Mouse (Mus musculus) intestine, embryonic 16.5 days (tissue): ENCODE results near the gene Rara. TPM values are rescaled to one million over a fixed set of nuclear protein-coding genes. Genes with fewer than 3 reads are reported as not detected.

Experiments
- ATAC-seq: fragments of 200-750 bp; cut with Nextera tagmentation; 2 replicates; pipeline ENCODE4 v1.8.0; 2017; ENCODE audit warnings: moderate TSS enrichment, moderate library complexity
- H3K27ac ChIP-seq: fragments of 300-500 bp; sonication (generic); 2 replicates; pipeline ENCODE4 v1.5.1; 2014; ENCODE audit warnings: mild to moderate bottlenecking, low read length
- H3K27me3 ChIP-seq: fragments of 300-500 bp; sonication (generic); replicated peaks from 2 replicates; pipeline ENCODE4 v1.6.1; 2014; ENCODE audit warnings: low read length, control low read depth, mixed read lengths; ENCODE audit not compliant: control insufficient read depth, insufficient read depth
- H3K36me3 ChIP-seq: fragments of 300-500 bp; sonication (generic); 2 replicates; pipeline ENCODE4 v1.6.1; 2014; ENCODE audit warnings: low read length, control low read depth; ENCODE audit not compliant: control insufficient read depth, insufficient read depth
- H3K4me1 ChIP-seq: fragments of 300-500 bp; sonication (generic); 2 replicates; pipeline ENCODE4 v1.6.1; 2014; ENCODE audit warnings: low read length, control low read depth, mixed read lengths; ENCODE audit not compliant: control insufficient read depth, insufficient read depth
- H3K4me2 ChIP-seq: fragments of 300-500 bp; sonication (generic); 2 replicates; pipeline ENCODE4 v1.6.1; 2014; ENCODE audit warnings: low read depth, low read length, control low read depth
- H3K4me3 ChIP-seq: fragments of 300-500 bp; sonication (generic); 2 replicates; pipeline ENCODE4 v1.5.1; 2014; ENCODE audit warnings: mild to moderate bottlenecking, low read length
- H3K9ac ChIP-seq: fragments of 300-500 bp; sonication (generic); 2 replicates; pipeline ENCODE4 v1.6.1; 2014; ENCODE audit warnings: low read depth, low read length
- H3K9me3 ChIP-seq: fragments of 300-500 bp; sonication (generic); 2 replicates; pipeline ENCODE4 v1.6.1; 2016; ENCODE audit warnings: low read length, control low read depth; ENCODE audit not compliant: control insufficient read depth
- WGBS: fragments of 180-500 bp; shearing (Covaris S2); extraction: QIAGEN DNeasy Blood & Tissue Kit; methylation state at CpG from one replicate; pipeline ENCODE4 v1.1.7; 2014; 5-methylcytosine and 5-hydroxymethylcytosine counted together
- polyA plus RNA-seq: library from polyadenylated mRNA; unstranded; fragments of >200 nt; fragmentation: Nextera tagmentation; extraction: Ambion mirVana; gene quantifications from 2 replicates; pipeline ENCODE4 v1.2.1, GENCODE M21; 2015

The Rara gene
- polyA plus RNA-seq: 28.2 and 31.2 TPM in 2 replicates

DNA sequence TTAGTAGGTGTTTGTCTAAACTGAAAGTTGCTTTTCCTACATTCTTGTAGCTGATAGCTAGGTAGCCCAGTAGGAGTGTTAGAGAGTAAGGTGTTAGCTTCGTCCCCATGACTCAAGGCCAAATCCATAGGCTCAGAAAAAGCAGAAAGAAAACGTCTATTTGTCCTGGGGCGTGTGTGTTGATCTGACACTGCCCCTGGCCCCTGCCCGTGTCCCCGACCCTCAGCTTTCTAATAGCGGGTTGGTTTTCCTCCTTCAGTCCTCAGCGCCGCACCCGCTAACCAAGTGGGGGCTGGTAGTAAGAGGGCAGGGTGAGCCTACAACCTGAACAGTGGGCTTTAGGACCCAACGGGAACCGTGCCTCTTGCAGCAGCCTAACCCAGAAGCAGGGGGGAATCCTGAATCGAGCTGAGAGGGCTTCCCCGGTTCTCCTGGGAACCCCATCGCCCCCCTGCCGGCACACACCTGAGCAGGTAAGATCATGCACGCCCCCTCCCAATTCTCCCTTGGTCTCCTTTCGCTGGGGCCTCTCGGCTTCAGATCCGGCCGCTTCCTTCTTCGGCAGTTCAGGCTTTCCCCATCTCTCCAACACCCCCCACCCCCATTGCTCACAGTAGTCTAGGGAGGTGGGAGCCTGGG is at the start of gene Rara:
Gene Rara, plus strand, starts transcription at position 381 of the 639 bp plus-strand sequence.
- 5% methylated on average over 21 of the region's 21 CpGs for WGBS
- H3K4me1 ChIP-seq: peaks cover 88% of the 10 kb centered on the region
- no peak for ATAC-seq

DNA sequence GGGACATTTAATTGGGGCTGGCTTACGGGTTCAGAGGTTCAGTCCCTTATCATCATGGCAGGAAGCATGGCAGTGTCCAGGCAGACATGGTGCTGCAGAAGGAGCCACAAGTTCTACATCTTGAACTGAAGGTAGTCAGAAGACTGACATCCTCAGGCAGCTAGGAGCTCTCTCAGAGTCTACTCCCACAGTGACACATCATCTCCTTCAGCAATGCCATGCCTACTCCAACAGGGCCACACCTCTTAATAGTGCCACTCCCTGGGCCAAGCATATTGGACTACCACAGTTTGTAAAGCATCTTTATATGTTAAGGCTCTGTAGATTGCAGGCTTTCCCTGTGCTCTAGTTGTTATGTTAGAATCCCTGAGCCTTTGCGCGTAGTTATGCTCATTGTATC is 39.9 kb upstream of the Rara start:
- Histone ChIP-seq H3K36me3 (peaks cover 40% of the 10 kb centered on the region), H3K27ac (no peak overlapping the region), H3K27me3 (no peaks in the 10 kb centered on the region), H3K4me1 (peaks cover 6% of the 10 kb centered on the region; the same call in 1 of the 2 replicates), H3K9ac (no peak overlapping the region), H3K4me3 (no peak overlapping the region), H3K4me2 (no peak overlapping the region), H3K9me3 (no peaks in the 10 kb centered on the region)
- 93% methylated on average over 3 of the region's 3 CpGs for WGBS
- ATAC-seq: no peak

More for the DNA sequence above, at the start of gene Rara:
- no peaks in the 10 kb centered on the region for H3K27me3 ChIP-seq
- H3K4me2 ChIP-seq: peak within 1 kb of the TSS; percentile 55
- peak within 1 kb of the TSS; percentile 80 for H3K9ac ChIP-seq
- peak within 1 kb of the TSS; percentile 89; the same call in 1 of the 2 replicates for H3K27ac ChIP-seq
- H3K36me3 ChIP-seq: no peaks in the 10 kb centered on the region
- H3K4me3 ChIP-seq: peak within 1 kb of the TSS; percentile 59
- no peaks in the 10 kb centered on the region for H3K9me3 ChIP-seq

DNA sequence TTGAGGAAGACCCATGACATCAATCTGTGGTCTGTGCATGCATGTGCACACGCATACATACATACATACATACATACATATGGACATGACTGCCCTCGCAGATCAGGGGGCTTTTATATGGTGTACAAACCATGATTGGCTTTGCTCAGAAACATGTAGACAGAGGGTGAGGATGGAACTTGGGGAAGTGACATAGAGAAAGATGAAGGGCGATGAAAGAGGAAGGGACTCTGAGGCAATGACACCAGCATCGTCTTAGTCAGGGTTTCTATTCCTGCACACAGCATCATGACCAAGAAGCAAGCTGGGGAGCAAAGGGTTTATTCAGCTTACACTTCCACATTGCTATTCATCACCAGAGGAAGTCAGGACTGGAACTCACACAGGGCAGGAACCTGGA is 38.5 kb upstream of the Rara start:
- Histone ChIP-seq H3K4me1 (peaks cover 2% of the 10 kb centered on the region; the same call in 1 of the 2 replicates), H3K27me3 (no peaks in the 10 kb centered on the region), H3K27ac (no peak overlapping the region), H3K4me2 (no peak overlapping the region), H3K9ac (no peak overlapping the region), H3K9me3 (no peaks in the 10 kb centered on the region), H3K36me3 (peaks cover 53% of the 10 kb centered on the region), H3K4me3 (no peak overlapping the region)
- 96% methylated on average over 4 of the region's 4 CpGs for WGBS
- ATAC-seq: no peak

DNA sequence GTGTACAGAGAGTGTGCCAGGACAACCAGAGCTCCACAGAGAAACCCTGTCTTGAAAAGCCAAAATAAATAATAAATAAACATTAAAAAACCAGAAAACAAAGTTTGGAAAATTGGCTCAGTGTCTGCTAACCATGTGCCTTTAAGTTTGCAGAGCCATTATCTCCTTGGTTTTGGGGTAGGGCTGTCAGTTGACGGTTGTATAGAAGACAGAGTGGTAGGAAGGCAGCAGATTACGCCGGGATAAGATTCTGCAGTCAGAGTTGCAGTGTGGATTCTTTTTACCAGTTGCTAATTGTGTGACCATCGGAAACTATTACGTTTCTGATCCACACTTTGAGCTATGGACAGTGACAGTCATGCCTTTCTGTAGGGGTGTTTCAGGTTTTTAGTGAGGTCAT is 37.6 kb upstream of the Rara start:
- Histone ChIP-seq H3K9me3 (no peaks in the 10 kb centered on the region), H3K4me2 (no peak overlapping the region), H3K4me3 (no peak overlapping the region), H3K27me3 (no peaks in the 10 kb centered on the region), H3K27ac (no peak overlapping the region), H3K4me1 (peaks cover 2% of the 10 kb centered on the region; the same call in 1 of the 2 replicates), H3K9ac (no peak overlapping the region), H3K36me3 (peaks cover 58% of the 10 kb centered on the region)
- ATAC-seq: no peak
- 85% methylated on average over 5 of the region's 5 CpGs for WGBS

DNA sequence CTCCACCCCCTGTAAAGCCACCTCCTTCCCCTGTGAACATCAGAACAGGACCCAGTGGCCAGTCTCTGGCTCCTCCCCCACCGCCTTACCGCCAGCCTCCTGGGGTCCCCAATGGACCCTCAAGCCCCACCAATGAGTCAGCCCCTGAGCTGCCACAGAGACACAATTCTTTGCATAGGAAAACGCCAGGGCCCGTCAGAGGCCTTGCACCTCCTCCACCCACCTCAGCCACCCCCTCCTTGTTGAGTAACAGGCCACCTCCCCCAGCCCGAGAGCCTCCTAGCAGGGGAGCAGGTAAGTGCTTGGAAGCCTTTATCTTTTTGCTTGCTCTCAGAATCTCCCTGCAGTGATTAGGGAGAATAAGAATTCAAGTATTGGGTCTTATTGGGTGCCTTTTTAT is 35.2 kb upstream of the Rara start:
- H3K4me3 ChIP-seq: no peak overlapping the region
- 62% methylated on average over 5 of the region's 5 CpGs for WGBS
- no peak for ATAC-seq
- H3K4me1 ChIP-seq: peaks cover 2% of the 10 kb centered on the region; the same call in 1 of the 2 replicates
- peaks cover 54% of the 10 kb centered on the region for H3K36me3 ChIP-seq
- no peak overlapping the region for H3K27ac ChIP-seq
- no peaks in the 10 kb centered on the region for H3K9me3 ChIP-seq
- no peaks in the 10 kb centered on the region for H3K27me3 ChIP-seq
- no peak overlapping the region for H3K9ac ChIP-seq
- H3K4me2 ChIP-seq: no peak overlapping the region

DNA sequence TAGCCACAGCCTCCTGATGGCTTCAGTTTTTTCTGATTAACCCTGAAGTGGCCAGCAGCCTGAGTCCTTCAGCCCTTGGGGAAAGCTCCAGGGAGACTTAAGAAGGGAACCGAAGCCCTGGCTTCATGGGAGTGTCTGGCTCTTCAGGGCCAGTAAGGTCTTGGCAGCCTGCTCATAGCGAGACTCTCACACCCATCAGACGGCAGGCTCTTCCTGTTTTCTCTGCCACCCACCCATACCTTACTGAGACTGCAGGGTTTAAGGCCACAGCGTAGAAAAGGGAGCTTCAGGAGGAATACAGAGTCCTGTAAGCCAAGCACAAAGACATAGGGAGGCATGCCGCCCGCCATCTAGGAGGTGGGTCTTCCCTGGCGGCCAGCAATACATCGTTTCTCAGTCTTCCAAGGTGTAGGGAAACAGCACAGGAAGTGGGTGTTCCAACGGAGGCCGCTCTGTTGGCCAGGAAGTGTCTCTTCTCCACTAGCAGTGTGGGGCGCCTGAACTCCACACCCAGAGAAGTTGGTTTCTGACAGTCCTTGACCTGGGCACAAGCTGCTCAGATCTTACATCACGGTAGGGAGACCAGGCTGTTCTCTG is 27.0 kb upstream of the Rara start:
- Histone ChIP-seq H3K4me2 (no peak overlapping the region), H3K4me1 (peaks cover 12% of the 10 kb centered on the region), H3K9me3 (no peaks in the 10 kb centered on the region), H3K4me3 (no peak overlapping the region), H3K9ac (no peak overlapping the region), H3K27me3 (no peaks in the 10 kb centered on the region), H3K27ac (no peak overlapping the region), H3K36me3 (peaks cover 17% of the 10 kb centered on the region; the same call in 1 of the 2 replicates)
- ATAC-seq: no peak
- 77% methylated on average over 12 of the region's 12 CpGs for WGBS

DNA sequence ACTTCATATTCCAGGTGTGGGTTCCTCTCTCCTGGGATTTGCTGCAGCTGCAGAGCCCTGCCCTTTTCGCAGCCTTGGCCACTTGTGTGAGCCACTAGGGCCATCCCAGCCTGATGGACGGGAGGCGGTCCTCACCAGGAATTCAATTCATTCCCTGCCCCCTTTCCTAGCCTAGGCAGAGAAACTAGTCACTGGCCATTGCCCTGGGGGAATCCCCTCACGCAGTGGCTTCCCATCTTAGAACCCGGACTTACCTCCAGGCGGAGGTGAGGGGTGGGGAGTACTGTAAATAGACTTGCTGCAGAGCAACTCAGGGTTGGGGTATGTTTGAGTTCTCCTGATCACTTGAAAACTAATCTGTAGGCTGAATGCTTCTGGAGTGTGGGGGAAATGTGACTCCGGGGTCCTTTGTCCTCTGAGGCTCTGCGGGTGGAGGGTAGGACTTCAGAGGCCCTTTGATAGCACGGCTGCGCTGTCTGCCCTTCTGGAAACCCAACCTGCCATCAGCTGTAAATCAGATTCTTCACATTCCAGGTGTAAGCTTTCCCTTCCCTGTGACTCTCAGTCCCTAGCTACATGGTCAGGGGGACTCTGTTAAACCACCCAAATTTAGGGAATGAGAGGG is 24.9 kb upstream of the Rara start:
- 0 out of 2 replicates have a peak overlapping the region, but pooled peaks have one; percentile 11 for H3K9ac ChIP-seq
- no peak overlapping the region for H3K4me3 ChIP-seq
- H3K27me3 ChIP-seq: no peaks in the 10 kb centered on the region
- no peak overlapping the region for H3K4me2 ChIP-seq
- WGBS: 24% methylated on average over 10 of the region's 10 CpGs
- H3K27ac ChIP-seq: no peak overlapping the region
- ATAC-seq: no peak
- peaks cover 12% of the 10 kb centered on the region; the same call in 1 of the 2 replicates for H3K36me3 ChIP-seq
- H3K9me3 ChIP-seq: no peaks in the 10 kb centered on the region
- peaks cover 26% of the 10 kb centered on the region for H3K4me1 ChIP-seq

DNA sequence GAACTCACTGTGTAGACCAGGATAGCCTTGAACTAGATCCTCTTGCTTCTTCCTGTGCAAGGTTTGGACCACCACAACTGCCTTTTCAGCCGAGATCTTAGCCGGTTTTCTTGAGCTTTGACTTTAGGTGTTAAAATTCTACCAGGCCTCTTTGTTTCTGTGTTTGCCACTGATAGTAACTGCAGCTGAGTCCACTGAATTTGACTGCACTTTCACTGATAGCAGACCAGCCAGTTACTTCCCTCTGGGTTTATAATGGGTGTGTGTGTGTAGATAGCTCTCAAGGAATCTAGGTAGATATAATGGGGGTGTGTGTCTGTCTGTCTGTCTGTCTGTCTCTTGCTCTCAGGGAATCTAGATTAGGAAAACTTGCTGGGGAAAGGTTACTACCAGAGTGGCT is 23.0 kb upstream of the Rara start:
- Histone ChIP-seq H3K4me3 (no peak overlapping the region), H3K9ac (no peak overlapping the region), H3K27me3 (no peaks in the 10 kb centered on the region), H3K27ac (peak overlapping the region; percentile 94), H3K4me1 (peaks cover 41% of the 10 kb centered on the region), H3K36me3 (peaks cover 7% of the 10 kb centered on the region; the same call in 1 of the 2 replicates), H3K9me3 (no peaks in the 10 kb centered on the region), H3K4me2 (peak overlapping the region; percentile 14; the same call in 1 of the 2 replicates)
- 67% methylated on average over 2 of the region's 2 CpGs for WGBS
- peak; percentile 49 for ATAC-seq

DNA sequence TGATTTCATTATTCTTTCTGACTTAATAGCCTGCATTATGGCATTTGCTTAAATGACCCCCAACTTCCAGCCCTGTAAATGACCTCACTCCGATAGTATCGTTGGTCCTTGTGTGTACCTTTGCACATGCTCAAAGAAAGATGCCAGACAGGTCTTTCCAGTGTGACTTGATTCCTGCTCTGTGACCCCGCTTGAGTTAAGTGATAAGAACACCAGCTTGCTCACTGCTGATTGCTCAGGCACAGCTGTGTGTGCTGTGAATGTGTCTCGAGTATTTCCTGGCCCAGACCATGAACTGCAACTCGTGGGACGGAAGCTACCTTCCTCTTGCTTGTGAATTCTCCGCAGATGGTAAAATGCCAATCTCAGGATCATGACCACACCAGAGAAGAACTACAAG is 22.6 kb upstream of the Rara start:
- H3K27me3 ChIP-seq: no peaks in the 10 kb centered on the region
- peak overlapping the region; percentile 41; the same call in 1 of the 2 replicates for H3K4me2 ChIP-seq
- peaks cover 4% of the 10 kb centered on the region; the same call in 1 of the 2 replicates for H3K36me3 ChIP-seq
- peak; percentile 87 for ATAC-seq
- no peak overlapping the region for H3K4me3 ChIP-seq
- whole genome bisulfite sequencing: 51% methylated on average over 7 of the region's 7 CpGs
- H3K9ac ChIP-seq: 0 out of 2 replicates have a peak overlapping the region, but pooled peaks have one; percentile 21
- H3K4me1 ChIP-seq: peaks cover 41% of the 10 kb centered on the region
- H3K27ac ChIP-seq: peak overlapping the region; percentile 94
- H3K9me3 ChIP-seq: no peaks in the 10 kb centered on the region
